Mouse (Mus musculus) cerebellum, adult 2 months (tissue): ENCODE measurements around the gene Hvcn1.
"Not testable (repeated sequence)": the region's sequence is repeated elsewhere in the genome, so short reads cannot be mapped to it uniquely, and the experiment has no call there.

Source experiments
- CTCF ChIP-seq: fragments of 200-500 bp; IDR thresholded peaks from 2 replicates; pipeline ENCODE4 v1.5.1; 2011; ENCODE audit warnings: low read depth, mild to moderate bottlenecking, control low read depth, low read length, moderate library complexity, borderline replicate concordance; ENCODE audit not compliant: insufficient read depth
- POLR2A ChIP-seq: fragments of 200-500 bp; IDR thresholded peaks from 2 replicates; pipeline ENCODE4 v1.6.1; 2011; ENCODE audit warnings: low read length, control low read depth, borderline replicate concordance; ENCODE audit not compliant: insufficient read depth

GRCm38 (mm10) chr5:122184858-122185257 lies 21.7 kb upstream of the Hvcn1 start:
- not testable (repeated sequence) for TF ChIP-seq CTCF, POLR2A
